Mouse (Mus musculus): ENCODE results near the gene Asb4.

DNA sequence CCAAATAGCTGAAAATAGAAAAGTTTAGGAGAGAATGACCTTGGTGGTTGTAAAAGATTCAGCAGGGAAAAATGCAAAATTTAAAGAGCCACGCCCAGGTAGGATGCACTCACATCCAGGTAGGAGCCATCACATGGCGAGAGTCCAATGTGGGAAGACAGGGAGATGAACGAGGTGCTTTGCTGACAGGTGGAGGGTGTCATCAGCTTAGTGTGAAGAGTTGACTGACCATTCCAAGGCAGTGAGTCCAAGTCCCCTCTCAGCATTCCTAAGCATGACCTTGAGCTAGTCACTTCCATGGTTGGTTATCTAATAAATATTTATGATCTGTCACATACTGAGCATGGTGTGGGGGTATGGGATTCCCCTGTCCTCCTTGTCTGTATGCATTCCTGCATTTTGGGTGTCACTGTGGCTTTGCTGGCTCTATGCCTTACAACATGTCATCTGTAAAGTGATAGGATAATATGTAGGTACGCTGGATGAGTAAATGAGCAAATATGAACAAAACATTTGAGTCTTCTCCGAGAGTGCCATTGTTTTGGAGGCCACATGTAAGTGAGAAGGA, 61.2 kb downstream of the Asb4 start:
- TF ChIP-seq CTCF (IDR thresholded peaks at IDR 0.05; ENCODE audit: low read depth, low read length) (no peak), POLR2A (IDR thresholded peaks at IDR 0.05; ENCODE audit: extremely low read depth, insufficient read depth, low read length) (no peak)
